Mouse (Mus musculus) thymus, adult 2 months (tissue): ENCODE results near the gene Thrb. TPM values are rescaled to one million over a fixed set of nuclear protein-coding genes. Genes with fewer than 3 reads are reported as not detected.

ENCODE experiments used
- DNase-seq: peaks from one replicate; pipeline ENCODE4 v3.0.0; 2021
- H3K27ac ChIP-seq: fragments of 200-500 bp; 2 replicates; pipeline ENCODE4 v1.5.1; 2012; ENCODE audit warnings: low read length, control low read depth; ENCODE audit not compliant: control insufficient read depth, insufficient read depth
- H3K27me3 ChIP-seq: fragments of 200-500 bp; 2 replicates; pipeline ENCODE4 v1.6.1; 2012; ENCODE audit warnings: mild to moderate bottlenecking, low read length, moderate library complexity, mixed read lengths; ENCODE audit not compliant: control insufficient read depth, insufficient read depth
- H3K36me3 ChIP-seq: fragments of 200-500 bp; 2 replicates; pipeline ENCODE4 v1.6.1; 2012; ENCODE audit warnings: mild to moderate bottlenecking, low read length, moderate library complexity; ENCODE audit not compliant: control insufficient read depth, insufficient read depth
- H3K4me1 ChIP-seq: fragments of 200-500 bp; replicated peaks from 2 replicates; pipeline ENCODE4 v1.6.1; 2012; ENCODE audit warnings: low read length; ENCODE audit not compliant: control insufficient read depth, insufficient read depth
- H3K4me3 ChIP-seq: fragments of 200-500 bp; 2 replicates; pipeline ENCODE4 v1.5.1; 2012; ENCODE audit warnings: mild to moderate bottlenecking, low read length, control low read depth, moderate library complexity; ENCODE audit not compliant: control insufficient read depth, insufficient read depth
- CTCF ChIP-seq: fragments of 200-500 bp; IDR thresholded peaks from 2 replicates; pipeline ENCODE4 v1.5.1; 2012; ENCODE audit warnings: mild to moderate bottlenecking, control low read depth, low read length, moderate library complexity, borderline replicate concordance; ENCODE audit not compliant: control insufficient read depth, poor library complexity, insufficient read depth; ENCODE audit errors: extremely low read depth
- POLR2A ChIP-seq: fragments of 200-500 bp; IDR thresholded peaks from 2 replicates; pipeline ENCODE4 v1.6.1; 2012; ENCODE audit warnings: mild to moderate bottlenecking, low read length, control low read depth, moderate library complexity; ENCODE audit not compliant: control insufficient read depth, poor library complexity, insufficient read depth; ENCODE audit errors: extremely low read depth
- WGBS: fragments of 180-500 bp; shearing (Covaris S2); methylation state at CpG from one replicate; pipeline ENCODE4 v1.1.7; 2018; 5-methylcytosine and 5-hydroxymethylcytosine counted together
- polyA plus RNA-seq: library from polyadenylated mRNA; depleted of rRNA; stranded (reverse); fragments of >200 nt; gene quantifications from 2 replicates; pipeline ENCODE4 v1.2.3, GENCODE M21; 2012

Thrb gene
- polyA plus RNA-seq, 1 experiment = 1.5 TPM

- Histone ChIP-seq H3K4me1 (no peaks in the 10 kb centered on the region), H3K36me3 (no peaks in the 10 kb centered on the region), H3K4me3 (no peak overlapping the region), H3K27me3 (no peaks in the 10 kb centered on the region), H3K27ac (no peak overlapping the region)
- TF ChIP-seq CTCF = no peak
- WGBS = 74% methylated on average over 3 of the region's 3 CpGs
- no peak for DNase-seq
These were observed 251.1 kb downstream of the Thrb start for GRCm38 (mm10) chr14:17911157-17911556.

- H3K4me3 ChIP-seq = no peak overlapping the region
- H3K27ac ChIP-seq = no peak overlapping the region
- 93% methylated on average over 6 of the region's 6 CpGs for WGBS
- no peaks in the 10 kb centered on the region for H3K36me3 ChIP-seq
- H3K4me1 ChIP-seq = no peaks in the 10 kb centered on the region
- no peak for DNase-seq
- no peaks in the 10 kb centered on the region for H3K27me3 ChIP-seq
- no peak for TF ChIP-seq POLR2A
- no peak for TF ChIP-seq CTCF
These were observed 252.6 kb downstream of the Thrb start for GRCm38 (mm10) chr14:17912573-17913207.

GRCm38 (mm10) chr14:17915556-17915955 is 255.5 kb downstream of the Thrb start:
- no peak for TF ChIP-seq CTCF
- TF ChIP-seq POLR2A = no peak
- Histone ChIP-seq H3K4me1 (no peaks in the 10 kb centered on the region), H3K27ac (no peak overlapping the region), H3K4me3 (no peak overlapping the region), H3K27me3 (no peaks in the 10 kb centered on the region), H3K36me3 (no peaks in the 10 kb centered on the region)
- DNase-seq = no peak
- 98% methylated on average over 2 of the region's 2 CpGs for WGBS

GRCm38 (mm10) chr14:17916651-17917050 is 256.6 kb downstream of the Thrb start:
- H3K4me3 ChIP-seq = no peak overlapping the region
- H3K27me3 ChIP-seq = no peaks in the 10 kb centered on the region
- H3K4me1 ChIP-seq = no peaks in the 10 kb centered on the region
- H3K27ac ChIP-seq = no peak overlapping the region
- H3K36me3 ChIP-seq = no peaks in the 10 kb centered on the region
- DNase-seq = no peak
- TF ChIP-seq POLR2A (no peak), CTCF (no peak)
- 61% methylated on average over 2 of the region's 2 CpGs for WGBS

- no peak overlapping the region for H3K27ac ChIP-seq
- WGBS = 93% methylated on average over 3 of the region's 3 CpGs
- no peaks in the 10 kb centered on the region for H3K36me3 ChIP-seq
These were observed 257.2 kb downstream of the Thrb start for GRCm38 (mm10) chr14:17917124-17917763.

GRCm38 (mm10) chr14:17917899-17918298 is 257.8 kb downstream of the Thrb start:
- Histone ChIP-seq H3K4me1 (no peaks in the 10 kb centered on the region), H3K4me3 (no peak overlapping the region), H3K36me3 (no peaks in the 10 kb centered on the region), H3K27ac (no peak overlapping the region), H3K27me3 (no peaks in the 10 kb centered on the region)
- WGBS = 66% methylated on average over 3 of the region's 3 CpGs
- TF ChIP-seq CTCF (no peak), POLR2A (no peak)
- DNase-seq = no peak

More at GRCm38 (mm10) chr14:17917124-17917763, 257.2 kb downstream of the Thrb start:
- Histone ChIP-seq H3K4me3 (no peak overlapping the region), H3K27me3 (no peaks in the 10 kb centered on the region), H3K4me1 (no peaks in the 10 kb centered on the region)
- no peak for TF ChIP-seq POLR2A
- TF ChIP-seq CTCF = no peak
- no peak for DNase-seq

GRCm38 (mm10) chr14:17922807-17923704 is 263.0 kb downstream of the Thrb start:
- TF ChIP-seq CTCF (no peak), POLR2A (no peak)
- H3K4me1 ChIP-seq = no peaks in the 10 kb centered on the region
- WGBS = 70% methylated on average over 8 of the region's 8 CpGs
- H3K27me3 ChIP-seq = no peaks in the 10 kb centered on the region
- no peak for DNase-seq
- H3K4me3 ChIP-seq = no peak overlapping the region
- H3K27ac ChIP-seq = no peak overlapping the region
- no peaks in the 10 kb centered on the region for H3K36me3 ChIP-seq
